Mouse (Mus musculus): ENCODE data around the gene Rap2b.
A peak's percentile ranks its signal among the peaks of the same experiment; 100 is the strongest.

Gene Rap2b

GRCm38 (mm10) chr3:61361338-61361737, at the start of gene Rap2b:
Gene Rap2b (plus strand): TSS chr3:61361638.
- no peak for DNase-seq (ENCODE audit: low read depth, low spot score)

GRCm38 (mm10) chr3:61315002-61315401, 46.4 kb upstream of the Rap2b start:
- DNase-seq (ENCODE audit: low read depth, low spot score): no peak

- no peak for DNase-seq (ENCODE audit: low read depth, low spot score)
These were observed 41.4 kb upstream of the Rap2b start for GRCm38 (mm10) chr3:61320031-61320430.

- DNase-seq (ENCODE audit: low read depth, low spot score): no peak
These were observed 39.8 kb upstream of the Rap2b start for GRCm38 (mm10) chr3:61321632-61322031.

GRCm38 (mm10) chr3:61336205-61336604, 25.2 kb upstream of the Rap2b start:
- DNase-seq (ENCODE audit: low read depth, low spot score): no peak

GRCm38 (mm10) chr3:61337230-61337629, 24.2 kb upstream of the Rap2b start:
- DNase-seq (ENCODE audit: low read depth, low spot score): no peak

- DNase-seq (ENCODE audit: low read depth, low spot score): no peak
These were observed 21.1 kb upstream of the Rap2b start for GRCm38 (mm10) chr3:61340321-61340720.

GRCm38 (mm10) chr3:61344031-61344430, 17.4 kb upstream of the Rap2b start:
- peak; percentile 99 for DNase-seq (ENCODE audit: low read depth, low spot score)

GRCm38 (mm10) chr3:61345636-61346035, 15.8 kb upstream of the Rap2b start:
- DNase-seq (ENCODE audit: low read depth, low spot score): peak; percentile 64

- DNase-seq (ENCODE audit: low read depth, low spot score): no peak
These were observed 13.3 kb upstream of the Rap2b start for GRCm38 (mm10) chr3:61348036-61348614.

- DNase-seq (ENCODE audit: low read depth, low spot score): no peak
These were observed 12.0 kb upstream of the Rap2b start for GRCm38 (mm10) chr3:61349433-61349832.

GRCm38 (mm10) chr3:61355464-61355863, 6.0 kb upstream of the Rap2b start:
- peak; percentile 75 for DNase-seq (ENCODE audit: low read depth, low spot score)

- DNase-seq (ENCODE audit: low read depth, low spot score): no peak
These were observed 3.3 kb upstream of the Rap2b start for GRCm38 (mm10) chr3:61358107-61358506.

- DNase-seq (ENCODE audit: low read depth, low spot score): no peak
These were observed 2.6 kb upstream of the Rap2b start for GRCm38 (mm10) chr3:61358756-61359293.

- DNase-seq (ENCODE audit: low read depth, low spot score): no peak
These were observed 1.4 kb downstream of the Rap2b start for GRCm38 (mm10) chr3:61362821-61363160.

GRCm38 (mm10) chr3:61363161-61363988, 1.9 kb downstream of the Rap2b start:
- DNase-seq (ENCODE audit: low read depth, low spot score): peak; percentile 100

GRCm38 (mm10) chr3:61363989-61364660, 2.7 kb downstream of the Rap2b start:
- DNase-seq (ENCODE audit: low read depth, low spot score): peak; percentile 90

- no peak for DNase-seq (ENCODE audit: low read depth, low spot score)
These were observed 3.2 kb downstream of the Rap2b start for GRCm38 (mm10) chr3:61364661-61364977.

- peak; percentile 66 for DNase-seq (ENCODE audit: low read depth, low spot score)
These were observed 3.7 kb downstream of the Rap2b start for GRCm38 (mm10) chr3:61364978-61365778.

- DNase-seq (ENCODE audit: low read depth, low spot score): peak; percentile 55
These were observed 4.4 kb downstream of the Rap2b start, which contains the start of gene B430305J03Rik for GRCm38 (mm10) chr3:61365779-61366373. Gene B430305J03Rik (minus strand): TSS chr3:61365951.

GRCm38 (mm10) chr3:61368446-61368845, 7.0 kb downstream of the Rap2b start:
- DNase-seq (ENCODE audit: low read depth, low spot score): peak; percentile 65
